Mouse (Mus musculus) left cerebral cortex, adult 2 months (tissue): ENCODE measurements around the gene Iqsec1. TPM values are rescaled to one million over a fixed set of nuclear protein-coding genes. Genes with fewer than 3 reads are reported as not detected.

Experiments
- DNase-seq, 2 experiments: peaks; one replicate each; pipeline ENCODE4 v3.0.0; 2021 to 2022; ENCODE audit warnings: low spot score in 2 of 2, mixed read lengths in 1 of 2; ENCODE audit errors: extremely low spot score in 1 of 2
- H3K27ac ChIP-seq: fragments of 200-600 bp; 2 replicates; pipeline ENCODE4 v1.8.1; 2022
- H3K4me3 ChIP-seq: fragments of 200-600 bp; 2 replicates; pipeline ENCODE4 v1.8.1; 2022
- CTCF ChIP-seq: fragments of 200-600 bp; IDR thresholded peaks from 2 replicates; pipeline ENCODE4 v1.8.1; 2022; ENCODE audit warnings: antibody characterized with exemption, mild to moderate bottlenecking, moderate library complexity
- intact Hi-C: fragments of 180-260 bp; cut with DNase I; formaldehyde crosslinking; loops from one replicate; pipeline ENCODE4 v1.15.1; 2025
- total RNA-seq, 2 experiments: library from RNA; stranded (reverse); gene quantifications; 2 replicates each; pipeline ENCODE4 v1.2.3; 2021

Iqsec1 gene
- total RNA-seq, 2 experiments from 2014 or later = 369 to 377 TPM

DNA sequence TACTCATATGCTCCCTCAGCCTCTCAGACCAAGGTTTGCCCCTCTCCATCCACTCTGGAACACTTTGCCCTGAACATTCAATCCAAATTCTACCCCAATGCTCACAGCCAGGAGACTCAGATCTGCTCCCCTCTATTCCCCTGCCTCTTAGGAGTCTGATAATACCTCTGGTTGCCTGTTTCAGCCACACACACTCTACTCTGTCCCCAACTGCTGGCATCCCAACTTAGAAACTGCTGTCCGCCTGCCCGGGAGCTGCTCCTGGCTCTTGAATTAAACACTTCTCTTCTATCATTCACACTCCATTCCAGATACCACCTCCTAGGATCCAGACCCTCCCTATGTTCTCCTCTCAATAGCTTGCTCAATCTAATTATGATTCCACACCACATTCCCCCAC, 107.5 kb downstream of the Iqsec1 start:
- TF ChIP-seq CTCF = no peak
- intact Hi-C loops = loop anchor here (5.0 kb wide), 1 partner anchor 106 kb away; the partner anchor contains the start of gene Iqsec1
- no peak for DNase-seq
- Histone ChIP-seq H3K27ac (peak overlapping the region; percentile 55), H3K4me3 (no peak overlapping the region)

- Histone ChIP-seq H3K27ac (peak overlapping the region; percentile 64), H3K4me3 (no peak overlapping the region)
- DNase-seq = no peak
- peak; percentile 25 for TF ChIP-seq CTCF
- intact Hi-C loops = loop anchor here (5.0 kb wide), 1 partner anchor 107 kb away; the partner anchor contains the start of gene Iqsec1
These were observed 108.1 kb downstream of the Iqsec1 start for GRCm38 (mm10) chr6:90880404-90880803.

- H3K4me3 ChIP-seq = no peak overlapping the region
- H3K27ac ChIP-seq = peak overlapping the region; percentile 82
- no peak for TF ChIP-seq CTCF
- DNase-seq = peak in 1 of 2 experiments; percentile 60
- intact Hi-C loops = loop anchor here (5.0 kb wide), 1 partner anchor 171 kb away; no protein-coding TSS in a partner anchor
These were observed 116.9 kb downstream of the Iqsec1 start for GRCm38 (mm10) chr6:90871581-90871980.

GRCm38 (mm10) chr6:90868033-90868432, 120.5 kb downstream of the Iqsec1 start:
- Histone ChIP-seq H3K4me3 (no peak overlapping the region), H3K27ac (no peak overlapping the region; the same call in 1 of the 2 replicates)
- intact Hi-C loops = loop anchor here (5.0 kb wide), 1 partner anchor 36 kb away; no protein-coding TSS in a partner anchor
- TF ChIP-seq CTCF = no peak
- DNase-seq = no peak

DNA sequence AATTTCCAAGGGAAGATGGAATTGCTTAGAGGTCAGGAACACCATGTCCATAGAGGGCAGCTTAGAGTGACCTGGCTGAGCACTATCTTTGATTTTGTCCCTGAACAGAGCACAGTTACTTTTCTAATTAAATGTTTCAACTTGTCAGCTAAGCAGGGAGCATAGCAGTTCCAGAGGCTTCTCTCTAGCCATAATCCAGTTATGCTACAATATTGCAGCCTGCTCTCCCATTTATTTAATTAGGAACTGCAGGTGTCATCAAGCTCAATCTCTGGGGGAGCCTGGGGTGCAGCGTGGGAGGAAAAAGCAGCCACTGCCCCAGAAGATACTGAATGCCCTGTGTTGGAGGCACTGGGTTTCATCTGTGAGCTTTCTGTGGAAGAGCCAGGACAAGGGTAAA, 127.1 kb downstream of the Iqsec1 start:
- DNase-seq = no peak
- no peak for TF ChIP-seq CTCF
- no peak overlapping the region for H3K27ac ChIP-seq
- no peak overlapping the region for H3K4me3 ChIP-seq
- intact Hi-C loops = no loop called here

DNA sequence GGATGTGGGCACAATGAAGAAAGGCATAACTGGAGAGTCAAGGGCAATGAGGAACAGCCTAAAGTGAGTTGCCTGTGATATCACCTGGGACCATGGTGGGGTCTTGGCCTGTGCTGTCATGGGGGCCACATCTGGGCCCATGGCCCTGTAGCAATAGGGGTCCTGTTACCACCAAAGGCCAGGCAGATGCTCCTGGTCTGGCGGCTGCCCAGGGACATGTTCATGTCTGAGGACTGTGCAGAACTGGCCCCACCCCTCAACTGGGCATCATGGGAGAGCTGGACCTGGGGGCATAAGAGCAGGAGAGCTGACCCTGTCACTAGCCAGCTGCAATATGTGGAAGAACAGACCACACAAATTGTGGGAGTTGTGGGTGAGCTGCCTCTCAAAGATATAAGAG, 130.6 kb downstream of the Iqsec1 start:
- no peak for DNase-seq
- TF ChIP-seq CTCF = no peak
- Histone ChIP-seq H3K27ac (no peak overlapping the region), H3K4me3 (no peak overlapping the region)
- intact Hi-C loops = no loop called here

- intact Hi-C loops = no loop called here
- no peak for DNase-seq
- H3K27ac ChIP-seq = no peak overlapping the region
- no peak overlapping the region for H3K4me3 ChIP-seq
- TF ChIP-seq CTCF = no peak
These were observed 136.1 kb downstream of the Iqsec1 start for GRCm38 (mm10) chr6:90852360-90852759.

GRCm38 (mm10) chr6:90848068-90848467, 140.4 kb downstream of the Iqsec1 start:
- H3K27ac ChIP-seq = peak overlapping the region; percentile 40; the same call in 1 of the 2 replicates
- TF ChIP-seq CTCF = no peak
- no peak overlapping the region for H3K4me3 ChIP-seq
- DNase-seq = no peak
- intact Hi-C loops = no loop called here

- no peak overlapping the region for H3K4me3 ChIP-seq
- no peak for TF ChIP-seq CTCF
- intact Hi-C loops = no loop called here
- DNase-seq = no peak
- H3K27ac ChIP-seq = peak overlapping the region; percentile 40; the same call in 1 of the 2 replicates
These were observed 141.0 kb downstream of the Iqsec1 start for GRCm38 (mm10) chr6:90847523-90847922.

- no peak overlapping the region for H3K27ac ChIP-seq
- TF ChIP-seq CTCF = no peak
- no peak overlapping the region for H3K4me3 ChIP-seq
- no peak for DNase-seq
- intact Hi-C loops = no loop called here
These were observed 148.5 kb downstream of the Iqsec1 start for GRCm38 (mm10) chr6:90839972-90840371.

GRCm38 (mm10) chr6:90836749-90837148, 151.7 kb downstream of the Iqsec1 start:
- intact Hi-C loops = no loop called here
- DNase-seq = no peak
- H3K4me3 ChIP-seq = no peak overlapping the region
- no peak overlapping the region for H3K27ac ChIP-seq
- TF ChIP-seq CTCF = no peak

GRCm38 (mm10) chr6:90829536-90829935, 158.9 kb downstream of the Iqsec1 start:
- DNase-seq = peak; percentile 58 to 74
- TF ChIP-seq CTCF = no peak
- intact Hi-C loops = no loop called here
- Histone ChIP-seq H3K27ac (peak overlapping the region; percentile 79), H3K4me3 (no peak overlapping the region)

- intact Hi-C loops = no loop called here
- Histone ChIP-seq H3K27ac (no peak overlapping the region), H3K4me3 (no peak overlapping the region)
- no peak for TF ChIP-seq CTCF
- DNase-seq = no peak
These were observed 163.4 kb downstream of the Iqsec1 start for GRCm38 (mm10) chr6:90825063-90825462.
